Mouse (Mus musculus) ES-E14 (cell line): ENCODE measurements at regions not wholly inside any gene's neighbourhood (a gene's known extent, or its start where the extent isn't known, plus 50 kb on each side); places are given as distances from the start of the nearest gene placed in this dataset.
A peak's percentile ranks its signal among the peaks of the same experiment; 100 is the strongest.

Source experiments
- DNase-seq: peaks from one replicate; pipeline ENCODE4 v3.0.0-alpha.2; 2013; ENCODE audit warnings: low read depth, low spot score
- H3K27ac ChIP-seq: 2 replicates; pipeline ENCODE4 v1.5.1; 2012; ENCODE audit warnings: low read depth, mild to moderate bottlenecking, low read length, moderate library complexity, mixed read lengths; ENCODE audit not compliant: poor library complexity, insufficient read depth, severe bottlenecking
- H3K36me3 ChIP-seq: 2 replicates; pipeline ENCODE4 v1.6.1; 2012; ENCODE audit warnings: mild to moderate bottlenecking, low read length, moderate library complexity, mixed read lengths; ENCODE audit not compliant: control insufficient read depth, poor library complexity, insufficient read depth, severe bottlenecking
- H3K4me1 ChIP-seq, 2 experiments: fragments of 150-350 bp in 1 of 2; sonication (generic) in 1 of 2; 2 replicates each; pipeline ENCODE4 v1.6.1; 2012; ENCODE audit warnings: low read length in 2 of 2, mild to moderate bottlenecking in 1 of 2, mixed read lengths in 1 of 2; ENCODE audit not compliant: control insufficient read depth in 2 of 2, insufficient read depth in 2 of 2, poor library complexity in 1 of 2
- H3K4me3 ChIP-seq, 2 experiments: fragments of 150-350 bp in 1 of 2; sonication (generic) in 1 of 2; 2 replicates each; pipeline ENCODE4 v1.5.1; 2012; ENCODE audit warnings: low read length in 2 of 2, low read depth in 1 of 2, mild to moderate bottlenecking in 1 of 2, mixed read lengths in 1 of 2; ENCODE audit not compliant: insufficient read depth in 1 of 2, poor library complexity in 1 of 2, severe bottlenecking in 1 of 2
- H3K9ac ChIP-seq: 2 replicates; pipeline ENCODE4 v1.6.1; 2012; ENCODE audit warnings: low read depth, mild to moderate bottlenecking, low read length, mixed read lengths; ENCODE audit not compliant: poor library complexity, insufficient read depth, severe bottlenecking
- H3K9me3 ChIP-seq: fragments of 150-350 bp; sonication (generic); 2 replicates; pipeline ENCODE4 v1.6.1; 2012; ENCODE audit warnings: low read depth, mild to moderate bottlenecking, low read length; ENCODE audit not compliant: control insufficient read depth, insufficient read depth
- CHD2 ChIP-seq: IDR thresholded peaks from 2 replicates; pipeline ENCODE4 v1.6.1; 2014; ENCODE audit warnings: mild to moderate bottlenecking, low read depth, low read length, inconsistent platforms
- HCFC1 ChIP-seq: IDR thresholded peaks from 2 replicates; pipeline ENCODE4 v1.6.1; 2012; ENCODE audit warnings: low read length, inconsistent platforms, borderline replicate concordance; ENCODE audit not compliant: insufficient read depth
- MAFK ChIP-seq: IDR thresholded peaks from 2 replicates; pipeline ENCODE4 v1.6.1; 2014; ENCODE audit warnings: mild to moderate bottlenecking, low read depth, low read length, inconsistent platforms; ENCODE audit not compliant: insufficient read depth
- ZC3H11A ChIP-seq: IDR thresholded peaks from 2 replicates; pipeline ENCODE4 v1.6.1; 2012; ENCODE audit warnings: low read depth, mild to moderate bottlenecking, inconsistent platforms, low read length, borderline replicate concordance
- ZNF384 ChIP-seq: IDR thresholded peaks from 2 replicates; pipeline ENCODE4 v1.6.1; 2012; ENCODE audit warnings: low read depth, low read length, inconsistent platforms
- in situ Hi-C, 2 experiments: fragments of 600-800 bp; cut with MboI; formaldehyde crosslinking; loops; one replicate each; pipeline ENCODE4 v1.15.1; 2025; ENCODE audit warnings: low sequenced_read_pairs in 2 of 2, inconsistent platforms in 1 of 2; ENCODE audit not compliant: unreplicated experiment in 2 of 2

- H3K27ac ChIP-seq: no peak overlapping the region
- H3K36me3 ChIP-seq: no peaks in the 10 kb centered on the region
- H3K9me3 ChIP-seq: no peaks in the 10 kb centered on the region
- no peak for DNase-seq
- TF ChIP-seq HCFC1: no peak
- TF ChIP-seq ZNF384: no peak
- TF ChIP-seq ZC3H11A: no peak
- no peak for TF ChIP-seq MAFK
- TF ChIP-seq CHD2: no peak
- H3K4me3 ChIP-seq: no peak overlapping the region
- H3K4me1 ChIP-seq: no peaks in the 10 kb centered on the region; a peak in 1 of 4 replicates
- no peak overlapping the region for H3K9ac ChIP-seq
- in situ Hi-C loops: loop anchor here (10.0 to 25.0 kb wide), 3 partner anchors 361 to 611 kb away; no protein-coding TSS in a partner anchor
Measured at GRCm38 (mm10) chr3:38251592-38251991, 233.1 kb downstream of the Ankrd50 start.

GRCm38 (mm10) chr3:38250552-38250951, 234.1 kb downstream of the Ankrd50 start:
- no peak for TF ChIP-seq ZC3H11A
- TF ChIP-seq HCFC1: no peak
- no peak for TF ChIP-seq ZNF384
- no peak for TF ChIP-seq MAFK
- TF ChIP-seq CHD2: no peak
- H3K27ac ChIP-seq: no peak overlapping the region
- H3K9me3 ChIP-seq: no peaks in the 10 kb centered on the region
- H3K9ac ChIP-seq: no peak overlapping the region
- no peaks in the 10 kb centered on the region; a peak in 1 of 4 replicates for H3K4me1 ChIP-seq
- peak; percentile 35 for DNase-seq
- in situ Hi-C loops: loop anchor here (10.0 to 25.0 kb wide), 3 partner anchors 362 to 612 kb away; no protein-coding TSS in a partner anchor
- no peaks in the 10 kb centered on the region for H3K36me3 ChIP-seq
- H3K4me3 ChIP-seq: no peak overlapping the region

- in situ Hi-C loops: no loop called here
- Histone ChIP-seq H3K9me3 (no peaks in the 10 kb centered on the region), H3K9ac (no peak overlapping the region), H3K36me3 (no peaks in the 10 kb centered on the region), H3K4me3 (no peak overlapping the region), H3K4me1 (no peaks in the 10 kb centered on the region; a peak in 1 of 4 replicates), H3K27ac (no peak overlapping the region)
- DNase-seq: no peak
- TF ChIP-seq ZNF384: no peak
- TF ChIP-seq CHD2: no peak
- TF ChIP-seq ZC3H11A: no peak
- no peak for TF ChIP-seq MAFK
- TF ChIP-seq HCFC1: no peak
Measured at GRCm38 (mm10) chr3:38248941-38249340, 235.7 kb downstream of the Ankrd50 start.

GRCm38 (mm10) chr3:38246439-38246838, 238.2 kb downstream of the Ankrd50 start:
- H3K9me3 ChIP-seq: no peaks in the 10 kb centered on the region
- DNase-seq: no peak
- no peak overlapping the region for H3K4me3 ChIP-seq
- no peak overlapping the region for H3K27ac ChIP-seq
- in situ Hi-C loops: no loop called here
- TF ChIP-seq ZNF384: no peak
- TF ChIP-seq MAFK: no peak
- no peak for TF ChIP-seq HCFC1
- no peak for TF ChIP-seq ZC3H11A
- TF ChIP-seq CHD2: no peak
- H3K9ac ChIP-seq: no peak overlapping the region
- H3K4me1 ChIP-seq: no peaks in the 10 kb centered on the region; a peak in 1 of 4 replicates
- H3K36me3 ChIP-seq: no peaks in the 10 kb centered on the region

GRCm38 (mm10) chr3:38243209-38243608, 241.4 kb downstream of the Ankrd50 start:
- TF ChIP-seq CHD2 (no peak), HCFC1 (no peak), ZNF384 (no peak), MAFK (no peak), ZC3H11A (no peak)
- Histone ChIP-seq H3K4me1 (no peaks in the 10 kb centered on the region), H3K4me3 (no peak overlapping the region), H3K27ac (no peak overlapping the region), H3K9me3 (no peaks in the 10 kb centered on the region), H3K9ac (no peak overlapping the region), H3K36me3 (no peaks in the 10 kb centered on the region)
- no peak for DNase-seq
- in situ Hi-C loops: no loop called here
